Mouse (Mus musculus) forebrain, embryonic 10.5 days (tissue): ENCODE results near the gene Hoxb7. TPM values are rescaled to one million over a fixed set of nuclear protein-coding genes. Genes with fewer than 3 reads are reported as not detected.

Source experiments
- DNase-seq: peaks from one replicate; pipeline ENCODE4 v3.0.0-alpha.2; 2017; ENCODE audit warnings: low spot score; ENCODE audit errors: extremely low spot score
- H3K27ac ChIP-seq: fragments of 300-500 bp; sonication (generic); 2 replicates; pipeline ENCODE4 v1.5.1; 2016; ENCODE audit warnings: mild to moderate bottlenecking
- H3K27me3 ChIP-seq: fragments of 300-500 bp; sonication (generic); 2 replicates; pipeline ENCODE4 v1.6.1; 2016; ENCODE audit warnings: mild to moderate bottlenecking; ENCODE audit not compliant: poor library complexity, severe bottlenecking
- H3K36me3 ChIP-seq: fragments of 300-500 bp; sonication (generic); replicated peaks from 2 replicates; pipeline ENCODE4 v1.6.1; 2016; ENCODE audit warnings: mild to moderate bottlenecking, moderate library complexity
- H3K4me1 ChIP-seq: fragments of 300-500 bp; sonication (generic); 2 replicates; pipeline ENCODE4 v1.6.1; 2016
- H3K4me3 ChIP-seq: fragments of 300-500 bp; sonication (generic); 2 replicates; pipeline ENCODE4 v1.5.1; 2016; ENCODE audit warnings: mild to moderate bottlenecking, moderate library complexity
- H3K9me3 ChIP-seq: fragments of 300-500 bp; sonication (generic); 2 replicates; pipeline ENCODE4 v1.6.1; 2016; ENCODE audit warnings: mild to moderate bottlenecking, moderate library complexity
- WGBS: fragments of 180-500 bp; shearing (Covaris S2); methylation state at CpG from one replicate; pipeline ENCODE4 v1.1.7; 2016; 5-methylcytosine and 5-hydroxymethylcytosine counted together
- polyA plus RNA-seq: library from polyadenylated mRNA; unstranded; fragments of >200 nt; fragmentation: Nextera tagmentation; extraction: Ambion mirVana; gene quantifications from 2 replicates; pipeline ENCODE4 v1.2.1, GENCODE M21; 2016

Hoxb7 gene
- polyA plus RNA-seq, 1 experiment from 2014 or later: not detected

- Histone ChIP-seq H3K4me1 (no peaks in the 10 kb centered on the region), H3K27me3 (peaks cover 100% of the 10 kb centered on the region), H3K9me3 (no peaks in the 10 kb centered on the region), H3K4me3 (no peak overlapping the region), H3K27ac (no peak overlapping the region), H3K36me3 (no peaks in the 10 kb centered on the region)
- peak; percentile 83 for DNase-seq
- WGBS: 1% methylated on average over 24 of the region's 24 CpGs
Observed at GRCm38 (mm10) chr11:96261323-96261890, 25.0 kb upstream of the Hoxb7 start.

- Histone ChIP-seq H3K36me3 (no peaks in the 10 kb centered on the region), H3K9me3 (no peaks in the 10 kb centered on the region), H3K27ac (no peak overlapping the region), H3K27me3 (peaks cover 100% of the 10 kb centered on the region), H3K4me1 (no peaks in the 10 kb centered on the region), H3K4me3 (no peak overlapping the region)
- peak; percentile 16 for DNase-seq
- WGBS: 8% methylated on average over 6 of the region's 6 CpGs
Observed at GRCm38 (mm10) chr11:96262262-96262830, 24.1 kb upstream of the Hoxb7 start.

- Histone ChIP-seq H3K9me3 (no peaks in the 10 kb centered on the region), H3K4me1 (no peaks in the 10 kb centered on the region), H3K36me3 (no peaks in the 10 kb centered on the region), H3K27ac (no peak overlapping the region), H3K4me3 (no peak overlapping the region), H3K27me3 (peaks cover 100% of the 10 kb centered on the region)
- under 1% methylated on average over 33 of the region's 33 CpGs for WGBS
- peak; percentile 35 for DNase-seq
Observed at GRCm38 (mm10) chr11:96263636-96264389, 22.6 kb upstream of the Hoxb7 start.

GRCm38 (mm10) chr11:96264390-96265020 lies 21.9 kb upstream of the Hoxb7 start:
- no peaks in the 10 kb centered on the region for H3K4me1 ChIP-seq
- 2% methylated on average over 8 of the region's 8 CpGs for WGBS
- no peak overlapping the region for H3K27ac ChIP-seq
- DNase-seq: peak; percentile 33
- H3K27me3 ChIP-seq: peaks cover 100% of the 10 kb centered on the region
- no peaks in the 10 kb centered on the region for H3K9me3 ChIP-seq
- no peaks in the 10 kb centered on the region for H3K36me3 ChIP-seq
- no peak overlapping the region for H3K4me3 ChIP-seq

- Histone ChIP-seq H3K27ac (no peak overlapping the region), H3K9me3 (no peaks in the 10 kb centered on the region), H3K4me3 (no peak overlapping the region), H3K27me3 (peaks cover 100% of the 10 kb centered on the region), H3K36me3 (no peaks in the 10 kb centered on the region), H3K4me1 (peaks cover 3% of the 10 kb centered on the region; the same call in 1 of the 2 replicates)
- peak; percentile 19 for DNase-seq
- WGBS: 2% methylated on average over 7 of the region's 7 CpGs
Observed at GRCm38 (mm10) chr11:96265954-96266353, 20.5 kb upstream of the Hoxb7 start.

- WGBS: 11% methylated on average over 7 of the region's 7 CpGs
- peak; percentile 17 for DNase-seq
- no peaks in the 10 kb centered on the region for H3K9me3 ChIP-seq
- no peak overlapping the region for H3K27ac ChIP-seq
- no peak overlapping the region for H3K4me3 ChIP-seq
- H3K36me3 ChIP-seq: no peaks in the 10 kb centered on the region
- peaks cover 15% of the 10 kb centered on the region for H3K4me1 ChIP-seq
- peaks cover 100% of the 10 kb centered on the region for H3K27me3 ChIP-seq
Observed at GRCm38 (mm10) chr11:96267021-96267920, 19.2 kb upstream of the Hoxb7 start.

GRCm38 (mm10) chr11:96268031-96268745 lies 18.2 kb upstream of the Hoxb7 start:
- Histone ChIP-seq H3K36me3 (no peaks in the 10 kb centered on the region), H3K4me3 (no peak overlapping the region), H3K27me3 (peaks cover 100% of the 10 kb centered on the region), H3K9me3 (no peaks in the 10 kb centered on the region), H3K27ac (no peak overlapping the region), H3K4me1 (peaks cover 18% of the 10 kb centered on the region)
- WGBS: 0% methylated on average over 1 of the region's 1 CpGs
- DNase-seq: no peak

- Histone ChIP-seq H3K27ac (no peak overlapping the region), H3K9me3 (no peaks in the 10 kb centered on the region), H3K4me1 (peaks cover 18% of the 10 kb centered on the region), H3K4me3 (no peak overlapping the region), H3K27me3 (peaks cover 100% of the 10 kb centered on the region), H3K36me3 (no peaks in the 10 kb centered on the region)
- DNase-seq: no peak
- under 1% methylated on average over 19 of the region's 19 CpGs for WGBS
Observed at GRCm38 (mm10) chr11:96269869-96270268, 16.6 kb upstream of the Hoxb7 start.

GRCm38 (mm10) chr11:96270996-96271540 lies 15.4 kb upstream of the Hoxb7 start, which contains the start of gene Hoxb9:
TSS of gene Hoxb9 (plus strand) at chr11:96271457.
- no peak within 1 kb of the TSS for H3K27ac ChIP-seq
- WGBS: under 1% methylated on average over 40 of the region's 40 CpGs
- no peaks in the 10 kb centered on the region for H3K9me3 ChIP-seq
- H3K36me3 ChIP-seq: no peaks in the 10 kb centered on the region
- peaks cover 100% of the 10 kb centered on the region for H3K27me3 ChIP-seq
- DNase-seq: no peak
- no peak within 1 kb of the TSS for H3K4me3 ChIP-seq
- H3K4me1 ChIP-seq: peaks cover 18% of the 10 kb centered on the region

- no peak overlapping the region for H3K27ac ChIP-seq
- no peaks in the 10 kb centered on the region for H3K9me3 ChIP-seq
- H3K36me3 ChIP-seq: no peaks in the 10 kb centered on the region
- H3K4me3 ChIP-seq: no peak overlapping the region
- H3K4me1 ChIP-seq: peaks cover 18% of the 10 kb centered on the region
- DNase-seq: no peak
- whole genome bisulfite sequencing: under 1% methylated on average over 52 of the region's 52 CpGs
- H3K27me3 ChIP-seq: peaks cover 100% of the 10 kb centered on the region
Observed at GRCm38 (mm10) chr11:96271541-96272011, 14.8 kb upstream of the Hoxb7 start.
